Mouse (Mus musculus): Measurements from ENCODE around the gene Akap13. TPM values are rescaled to one million over a fixed set of nuclear protein-coding genes. Genes with fewer than 3 reads are reported as not detected.

Akap13 gene
- total RNA-seq, 1 experiment = 24.6 TPM

DNA sequence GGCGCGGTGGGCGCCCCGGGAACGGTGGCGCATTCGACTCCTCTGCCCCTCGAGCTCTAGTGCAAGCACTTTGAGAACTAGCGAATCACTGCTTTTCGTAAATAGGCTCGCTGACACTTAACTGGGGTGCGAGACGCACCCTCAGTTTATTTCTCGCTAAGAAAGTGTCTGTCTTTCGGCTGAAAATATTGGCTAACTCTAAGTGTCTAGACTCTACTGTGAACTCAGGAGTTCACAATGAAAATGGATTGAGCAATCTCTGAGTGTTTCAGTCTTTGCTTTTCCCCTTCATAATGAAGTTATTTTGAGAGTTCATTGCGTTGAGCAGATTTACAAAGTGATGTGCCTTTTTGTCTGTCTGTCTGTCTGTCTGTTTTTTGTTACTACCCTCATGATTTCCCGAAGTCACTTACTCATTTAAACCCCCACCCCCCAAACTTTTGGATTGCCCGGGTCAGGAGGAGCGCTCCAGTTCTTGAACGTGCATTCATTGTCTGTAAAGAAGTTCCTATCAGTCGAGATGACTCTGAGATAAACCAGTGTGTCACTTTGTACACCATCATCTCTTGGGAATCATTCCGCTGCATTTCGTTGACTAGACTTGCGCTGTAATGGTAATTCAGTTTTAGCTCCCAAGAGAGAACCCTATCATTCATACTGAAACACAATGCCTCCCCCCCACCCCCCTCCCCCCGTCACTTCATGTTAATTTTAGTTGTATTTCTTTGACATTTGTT, 986 bp downstream of the Akap13 start:
- Histone ChIP-seq H3K4me1 (ENCODE audit: control insufficient read depth in 2 of 2, insufficient read depth in 2 of 2, low read length in 2 of 2, poor library complexity in 1 of 2) (no peaks in the 10 kb centered on the region), H3K27ac (ENCODE audit: insufficient read depth, low read depth, low read length, poor library complexity, severe bottlenecking) (no peak overlapping the region), H3K36me3 (ENCODE audit: control insufficient read depth, insufficient read depth, low read length, poor library complexity, severe bottlenecking) (no peaks in the 10 kb centered on the region), H3K9ac (ENCODE audit: insufficient read depth, low read depth, low read length, poor library complexity, severe bottlenecking) (peak overlapping the region; percentile 96), H3K9me3 (ENCODE audit: control insufficient read depth, insufficient read depth, low read depth, low read length) (no peaks in the 10 kb centered on the region), H3K4me3 (ENCODE audit: insufficient read depth in 1 of 2, low read depth in 1 of 2, low read length in 2 of 2, poor library complexity in 1 of 2, severe bottlenecking in 1 of 2) (peak overlapping the region; percentile 83 to 97)
- no peak for DNase-seq (ENCODE audit: low read depth, low spot score)
- TF ChIP-seq MAFK (IDR thresholded peaks at IDR 0.05; ENCODE audit: insufficient read depth, low read depth, low read length) (no peak), ZNF384 (IDR thresholded peaks at IDR 0.05; ENCODE audit: low read depth, low read length) (no peak), HCFC1 (IDR thresholded peaks at IDR 0.05; ENCODE audit: borderline replicate concordance, insufficient read depth, low read length) (no peak), CHD2 (IDR thresholded peaks at IDR 0.05; ENCODE audit: low read depth, low read length) (no peak), ZC3H11A (IDR thresholded peaks at IDR 0.05; ENCODE audit: borderline replicate concordance, low read depth, low read length) (no peak)
- in situ Hi-C loops (cut with MboI; ENCODE audit: low sequenced_read_pairs in 2 of 2, unreplicated experiment in 2 of 2) = no loop called here

DNA sequence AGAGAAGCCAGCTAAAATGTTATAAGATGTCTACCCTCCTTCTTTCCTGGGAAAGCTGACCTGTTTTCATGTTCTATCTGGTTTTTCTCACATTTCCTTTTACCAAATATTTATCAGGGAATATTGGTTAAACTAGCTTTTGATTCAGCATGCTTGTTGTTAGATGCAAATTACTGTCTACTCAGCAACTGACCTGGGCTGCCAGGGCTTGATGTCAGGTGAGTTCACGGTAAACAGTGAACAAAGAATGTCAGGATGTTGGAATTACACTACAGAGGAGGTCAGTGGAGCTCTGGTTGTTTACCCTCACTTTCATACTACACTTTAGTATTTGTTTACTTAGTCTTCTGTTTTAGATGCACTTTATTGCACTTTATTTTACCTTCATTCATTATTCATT, 5.0 kb downstream of the Akap13 start:
- no peak for DNase-seq (ENCODE audit: low read depth, low spot score)
- TF ChIP-seq ZNF384 (IDR thresholded peaks at IDR 0.05; ENCODE audit: low read depth, low read length) (no peak), MAFK (IDR thresholded peaks at IDR 0.05; ENCODE audit: insufficient read depth, low read depth, low read length) (peak; percentile 51; the same call in 1 of the 2 replicates)
- Histone ChIP-seq H3K36me3 (ENCODE audit: control insufficient read depth, insufficient read depth, low read length, poor library complexity, severe bottlenecking) (no peaks in the 10 kb centered on the region), H3K27ac (ENCODE audit: insufficient read depth, low read depth, low read length, poor library complexity, severe bottlenecking) (no peak overlapping the region), H3K4me1 (ENCODE audit: control insufficient read depth in 2 of 2, insufficient read depth in 2 of 2, low read length in 2 of 2, poor library complexity in 1 of 2) (no peaks in the 10 kb centered on the region), H3K4me3 (ENCODE audit: insufficient read depth in 1 of 2, low read depth in 1 of 2, low read length in 2 of 2, poor library complexity in 1 of 2, severe bottlenecking in 1 of 2) (no peak overlapping the region), H3K9ac (ENCODE audit: insufficient read depth, low read depth, low read length, poor library complexity, severe bottlenecking) (no peak overlapping the region), H3K9me3 (ENCODE audit: control insufficient read depth, insufficient read depth, low read depth, low read length) (no peaks in the 10 kb centered on the region)
- in situ Hi-C loops (cut with MboI; ENCODE audit: low sequenced_read_pairs in 2 of 2, unreplicated experiment in 2 of 2) = no loop called here

DNA sequence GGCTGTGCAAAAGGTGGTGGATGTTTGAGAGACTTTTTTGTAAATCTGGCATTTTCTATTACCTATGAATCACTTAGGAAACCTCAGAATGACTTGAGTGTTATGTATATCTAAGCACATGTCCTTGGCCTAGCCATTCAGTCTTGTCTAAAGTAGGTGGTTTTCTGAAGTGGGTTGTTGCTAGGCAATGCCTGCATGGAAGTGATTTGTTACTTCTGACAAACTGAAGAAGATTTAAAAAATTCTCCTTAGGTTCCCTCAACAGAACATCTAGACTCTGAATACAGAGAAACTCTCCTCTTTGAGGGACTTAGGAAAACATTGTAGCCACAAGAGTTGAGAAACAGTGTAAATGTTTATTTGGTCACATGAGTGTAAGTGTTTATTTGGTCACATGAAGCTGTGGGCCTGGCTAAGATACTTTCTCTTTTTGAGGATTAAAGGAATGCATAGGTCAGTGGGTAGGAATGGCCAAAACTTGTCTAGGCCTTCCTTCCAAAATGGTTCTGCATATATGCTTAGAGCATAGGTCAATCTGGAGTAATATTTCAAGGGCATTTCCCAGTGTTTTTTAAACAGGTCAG, 8.3 kb downstream of the Akap13 start:
- in situ Hi-C loops (cut with MboI; ENCODE audit: low sequenced_read_pairs in 2 of 2, unreplicated experiment in 2 of 2) = no loop called here
- Histone ChIP-seq H3K9ac (ENCODE audit: insufficient read depth, low read depth, low read length, poor library complexity, severe bottlenecking) (no peak overlapping the region), H3K4me1 (ENCODE audit: control insufficient read depth in 2 of 2, insufficient read depth in 2 of 2, low read length in 2 of 2, poor library complexity in 1 of 2) (no peaks in the 10 kb centered on the region), H3K9me3 (ENCODE audit: control insufficient read depth, insufficient read depth, low read depth, low read length) (no peaks in the 10 kb centered on the region), H3K27ac (ENCODE audit: insufficient read depth, low read depth, low read length, poor library complexity, severe bottlenecking) (no peak overlapping the region), H3K36me3 (ENCODE audit: control insufficient read depth, insufficient read depth, low read length, poor library complexity, severe bottlenecking) (no peaks in the 10 kb centered on the region), H3K4me3 (ENCODE audit: insufficient read depth in 1 of 2, low read depth in 1 of 2, low read length in 2 of 2, poor library complexity in 1 of 2, severe bottlenecking in 1 of 2) (no peak overlapping the region)
- DNase-seq (ENCODE audit: low read depth, low spot score) = no peak
- no peak for TF ChIP-seq ZC3H11A (IDR thresholded peaks at IDR 0.05; ENCODE audit: borderline replicate concordance, low read depth, low read length)
- no peak for TF ChIP-seq CHD2 (IDR thresholded peaks at IDR 0.05; ENCODE audit: low read depth, low read length)
- TF ChIP-seq HCFC1 (IDR thresholded peaks at IDR 0.05; ENCODE audit: borderline replicate concordance, insufficient read depth, low read length) = no peak
- no peak for TF ChIP-seq MAFK (IDR thresholded peaks at IDR 0.05; ENCODE audit: insufficient read depth, low read depth, low read length)
- no peak for TF ChIP-seq ZNF384 (IDR thresholded peaks at IDR 0.05; ENCODE audit: low read depth, low read length)

DNA sequence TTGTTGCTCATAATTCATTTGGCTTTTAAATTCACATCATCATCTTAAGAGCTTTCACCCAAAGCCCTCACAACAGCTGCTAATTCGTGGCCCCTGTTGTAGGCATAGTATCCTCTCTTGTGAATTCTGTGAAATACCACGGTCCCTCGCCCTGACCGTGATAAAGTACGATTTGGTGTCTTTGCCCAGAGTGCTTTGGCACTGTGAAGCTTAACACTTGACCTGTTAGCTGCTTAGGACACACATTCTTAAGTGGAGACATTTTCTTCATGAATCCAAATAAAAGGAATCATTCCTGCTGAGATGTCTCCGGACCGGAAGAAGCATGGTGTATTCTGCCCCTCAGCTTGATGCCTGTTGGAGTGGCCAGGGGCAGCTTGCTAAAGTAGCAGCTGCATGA, 12.5 kb downstream of the Akap13 start:
- no peak for DNase-seq (ENCODE audit: low read depth, low spot score)
- Histone ChIP-seq H3K9me3 (ENCODE audit: control insufficient read depth, insufficient read depth, low read depth, low read length) (no peaks in the 10 kb centered on the region), H3K9ac (ENCODE audit: insufficient read depth, low read depth, low read length, poor library complexity, severe bottlenecking) (no peak overlapping the region), H3K36me3 (ENCODE audit: control insufficient read depth, insufficient read depth, low read length, poor library complexity, severe bottlenecking) (no peaks in the 10 kb centered on the region), H3K4me3 (ENCODE audit: insufficient read depth in 1 of 2, low read depth in 1 of 2, low read length in 2 of 2, poor library complexity in 1 of 2, severe bottlenecking in 1 of 2) (no peak overlapping the region), H3K27ac (ENCODE audit: insufficient read depth, low read depth, low read length, poor library complexity, severe bottlenecking) (no peak overlapping the region), H3K4me1 (ENCODE audit: control insufficient read depth in 2 of 2, insufficient read depth in 2 of 2, low read length in 2 of 2, poor library complexity in 1 of 2) (no peaks in the 10 kb centered on the region)
- in situ Hi-C loops (cut with MboI; ENCODE audit: low sequenced_read_pairs in 2 of 2, unreplicated experiment in 2 of 2) = no loop called here
- TF ChIP-seq HCFC1 (IDR thresholded peaks at IDR 0.05; ENCODE audit: borderline replicate concordance, insufficient read depth, low read length) (no peak), CHD2 (IDR thresholded peaks at IDR 0.05; ENCODE audit: low read depth, low read length) (no peak), ZNF384 (IDR thresholded peaks at IDR 0.05; ENCODE audit: low read depth, low read length) (no peak), ZC3H11A (IDR thresholded peaks at IDR 0.05; ENCODE audit: borderline replicate concordance, low read depth, low read length) (no peak), MAFK (IDR thresholded peaks at IDR 0.05; ENCODE audit: insufficient read depth, low read depth, low read length) (no peak)
